ENCODE assay signal across 28 mouse cellular contexts in genomic region chr17:44821940-44822339, GRCm38 (mm10). TPM values are rescaled to one million over a fixed set of nuclear protein-coding genes. Genes with fewer than 3 reads are reported as not detected.
DNase-seq lines count a peak whose midpoint lies in the region; ATAC-seq and TF ChIP-seq lines count a peak whose summit lies in the region.
"Had no signal": no experiment of that assay in that cellular context is flagged by ENCODE, and none has a peak within 500 bp of the region (broad histone marks: within the 10 kb centered on the region; RNA-seq: fewer than 3 reads in every experiment).

No protein-coding gene starts in this region.

- H3K9ac ChIP-seq in ES-E14 (ENCODE audit: insufficient read depth, low read depth, low read length, poor library complexity, severe bottlenecking): no peak overlapping the region
- H3K9ac ChIP-seq in liver, embryonic 14.5 days (replicated peaks): no peak overlapping the region
- H3K9ac ChIP-seq: embryonic facial prominence, embryonic 13.5 days; forebrain, embryonic 13.5 days; forebrain, postnatal 0 days; hindbrain, embryonic 12.5 days; hindbrain, embryonic 15.5 days had no signal

- no peak overlapping the region for H3K4me2 ChIP-seq in liver, embryonic 14.5 days (ENCODE audit: low read depth)
- H3K4me2 ChIP-seq: embryonic facial prominence, embryonic 13.5 days; forebrain, embryonic 13.5 days; heart, embryonic 11.5 days; hindbrain, embryonic 12.5 days; hindbrain, embryonic 15.5 days had no signal

- H3K27me3 ChIP-seq in liver, embryonic 14.5 days (ENCODE audit: control insufficient read depth, insufficient read depth, low read length): no peaks in the 10 kb centered on the region
- H3K27me3 ChIP-seq: embryonic facial prominence, embryonic 13.5 days; forebrain, embryonic 13.5 days; hindbrain, embryonic 12.5 days; hindbrain, embryonic 15.5 days had no signal

- H3K27ac ChIP-seq in ES-E14 (ENCODE audit: insufficient read depth, low read depth, low read length, poor library complexity, severe bottlenecking): no peak overlapping the region
- H3K27ac ChIP-seq in liver, embryonic 14.5 days: no peak overlapping the region
- H3K27ac ChIP-seq: embryonic facial prominence, embryonic 10.5 days; embryonic facial prominence, embryonic 13.5 days; forebrain, embryonic 10.5 days; forebrain, embryonic 13.5 days; gastrocnemius, adult 2 months; hindbrain, embryonic 12.5 days; hindbrain, embryonic 15.5 days had no signal

- no peak overlapping the region for H3K4me3 ChIP-seq in ES-E14 (ENCODE audit: insufficient read depth in 1 of 2, low read depth in 1 of 2, low read length in 2 of 2, poor library complexity in 1 of 2, severe bottlenecking in 1 of 2)
- H3K4me3 ChIP-seq in liver, embryonic 14.5 days (ENCODE audit: insufficient read depth in 1 of 2, low read depth in 2 of 2, low read length in 2 of 2): no peak overlapping the region
- H3K4me3 ChIP-seq: embryonic facial prominence, embryonic 10.5 days; embryonic facial prominence, embryonic 13.5 days; erythroblast, embryonic 14.5 days; forebrain, embryonic 10.5 days; forebrain, embryonic 13.5 days; gastrocnemius, adult 2 months; hindbrain, embryonic 12.5 days; hindbrain, embryonic 15.5 days had no signal

- DNase-seq in ES-CJ7 (ENCODE audit: low read depth, low spot score) (peak; percentile 50), ES-E14 (ENCODE audit: low read depth, low spot score) (peak; percentile 7), ZHBTc4 (ENCODE audit: low read depth, low spot score) (peak; percentile 17), MN1 (ENCODE audit: low spot score) (no peak)
- no peak for DNase-seq in liver, embryonic 14.5 days (ENCODE audit: low read depth in 3 of 3, low spot score in 3 of 3)
- DNase-seq in ovary, postnatal 14 days (ENCODE audit: low spot score): no peak
- no peak for DNase-seq in retina, postnatal 1 day
- DNase-seq: adrenal gland, adult 2 months; adrenal gland, postnatal 14 days; cerebellum, adult 11 months; cerebellum, adult 2 months; cerebellum, adult 9-11 months; cerebellum, postnatal 25 days; embryo, embryonic 11 days; forebrain, postnatal 0 days; gastrocnemius, adult 2 months; gastrocnemius, postnatal 14 days; heart, adult 11 months had no signal

- no peaks in the 10 kb centered on the region for H3K9me3 ChIP-seq in ES-E14 (ENCODE audit: control insufficient read depth, insufficient read depth, low read depth, low read length)
- H3K9me3 ChIP-seq in liver, embryonic 14.5 days (ENCODE audit: control insufficient read depth, low read length): no peaks in the 10 kb centered on the region
- H3K9me3 ChIP-seq: embryonic facial prominence, embryonic 10.5 days; embryonic facial prominence, embryonic 13.5 days; forebrain, embryonic 10.5 days; forebrain, embryonic 13.5 days; G1E; hindbrain, embryonic 12.5 days; hindbrain, embryonic 15.5 days had no signal

- no peaks in the 10 kb centered on the region for H3K4me1 ChIP-seq in ES-E14 (ENCODE audit: control insufficient read depth in 2 of 2, insufficient read depth in 2 of 2, low read length in 2 of 2, poor library complexity in 1 of 2)
- H3K4me1 ChIP-seq in liver, embryonic 14.5 days (replicated peaks; ENCODE audit: control insufficient read depth in 2 of 2, insufficient read depth in 2 of 2, low read length in 1 of 2): peaks cover 6 to 9% of the 10 kb centered on the region in 2 experiments
- H3K4me1 ChIP-seq: embryonic facial prominence, embryonic 10.5 days; forebrain, embryonic 10.5 days; forebrain, embryonic 13.5 days; hindbrain, embryonic 12.5 days; hindbrain, embryonic 15.5 days had no signal

- H3K36me3 ChIP-seq in ES-E14 (ENCODE audit: control insufficient read depth, insufficient read depth, low read length, poor library complexity, severe bottlenecking): no peaks in the 10 kb centered on the region
- no peaks in the 10 kb centered on the region for H3K36me3 ChIP-seq in liver, embryonic 14.5 days (replicated peaks; ENCODE audit: control insufficient read depth, insufficient read depth, low read depth)
- H3K36me3 ChIP-seq: embryonic facial prominence, embryonic 10.5 days; embryonic facial prominence, embryonic 13.5 days; forebrain, embryonic 10.5 days; G1E; hindbrain, embryonic 12.5 days; hindbrain, embryonic 15.5 days had no signal

- no peak for TF ChIP-seq CTCF in liver, embryonic 14.5 days (IDR thresholded peaks at IDR 0.05; ENCODE audit: low read depth)

- no peak for TF ChIP-seq EP300 in liver, embryonic 14.5 days (IDR thresholded peaks at IDR 0.05; ENCODE audit: low read depth)

- in situ Hi-C loops in ES-E14 (cut with MboI; ENCODE audit: low sequenced_read_pairs in 2 of 2, unreplicated experiment in 2 of 2): no loop called here

- peak; percentile 59; the same call in 1 of the 2 replicates for ATAC-seq in liver, embryonic 14.5 days (ENCODE audit: insufficient read depth)
- ATAC-seq: CD4-positive, CD25-positive, alpha-beta regulatory T cell, adult 4 months; forebrain, embryonic 13.5 days; forebrain, postnatal 0 days had no signal

- 77% methylated on average over 5 of the region's 5 CpGs for WGBS in liver, embryonic 14.5 days (ENCODE audit: insufficient replicate concordance)

TF ChIP-seq in ES-E14, 5 proteins besides CTCF, POLR2A, EP300 and RAD21:
- TF ChIP-seq ZC3H11A (IDR thresholded peaks at IDR 0.05; ENCODE audit: borderline replicate concordance, low read depth, low read length) (no peak), HCFC1 (IDR thresholded peaks at IDR 0.05; ENCODE audit: borderline replicate concordance, insufficient read depth, low read length) (no peak), CHD2 (IDR thresholded peaks at IDR 0.05; ENCODE audit: low read depth, low read length) (no peak), ZNF384 (IDR thresholded peaks at IDR 0.05; ENCODE audit: low read depth, low read length) (no peak), MAFK (IDR thresholded peaks at IDR 0.05; ENCODE audit: insufficient read depth, low read depth, low read length) (no peak)

RNA-seq across cellular contexts. Expression of gene Runx2, which starts 7.3 kb away (rescaled TPM):
- 0.71 TPM in 1 of 2 replicates, not detected in the other for total RNA-seq in ES-E14 (2012; rRNA removed)
- polyA plus RNA-seq in liver, embryonic 14.5 days (2012; rRNA removed): 0.58 and 0.76 TPM in 2 replicates
- 0.40 and 0.65 TPM in 2 replicates for polyA plus RNA-seq in liver, embryonic 14.5 days (2014; fragmentation: Nextera tagmentation; extraction: Ambion mirVana)

RNA-seq across cellular contexts. Expression of gene Supt3, which starts 45.0 kb away (rescaled TPM):
- 3.9 and 4.9 TPM in 2 replicates for total RNA-seq in ES-E14 (2012; rRNA removed)
- 2.0 and 2.7 TPM in 2 replicates for polyA plus RNA-seq in liver, embryonic 14.5 days (2012; rRNA removed)
- 5.3 and 6.4 TPM in 2 replicates for polyA plus RNA-seq in liver, embryonic 14.5 days (2014; fragmentation: Nextera tagmentation; extraction: Ambion mirVana)

Comparison
In these comparisons a context has a peak if more than half of its experiments do, and no peak if none do; other contexts are left out.
1. DNase-seq: peak in ES-CJ7 (single experiment), ES-E14 (single experiment) and ZHBTc4 (single experiment); none in liver, embryonic 14.5 days (0 of 3), MN1 (single experiment), ovary, postnatal 14 days (single experiment) and retina, postnatal 1 day (single experiment).